Mouse (Mus musculus) heart, adult 2 months (tissue): Measurements from ENCODE around the gene Mrpl14.

Experiments used
- EP300 ChIP-seq: fragments of 200-500 bp; IDR thresholded peaks from 2 replicates; pipeline ENCODE4 v1.6.1; 2011; ENCODE audit warnings: low read depth, low read length, control low read depth; ENCODE audit not compliant: insufficient read depth
- POLR2A ChIP-seq: fragments of 200-500 bp; IDR thresholded peaks from 2 replicates; pipeline ENCODE4 v1.6.1; 2011; ENCODE audit warnings: mild to moderate bottlenecking, low read depth, low read length, control low read depth; ENCODE audit not compliant: insufficient read depth

- TF ChIP-seq POLR2A: no peak
- no peak for TF ChIP-seq EP300
These were observed 594 bp downstream of the Mrpl14 start, which contains the start of gene Tmem63b for GRCm38 (mm10) chr17:45686716-45687115.
